Mouse (Mus musculus): ENCODE data around the gene Ppp3cb. TPM values are rescaled to one million over a fixed set of nuclear protein-coding genes. Genes with fewer than 3 reads are reported as not detected.
A peak's percentile ranks its signal among the peaks of the same experiment; 100 is the strongest.

The Ppp3cb gene
- total RNA-seq, 2 experiments from 2014 or later: 267 to 280 TPM

DNA sequence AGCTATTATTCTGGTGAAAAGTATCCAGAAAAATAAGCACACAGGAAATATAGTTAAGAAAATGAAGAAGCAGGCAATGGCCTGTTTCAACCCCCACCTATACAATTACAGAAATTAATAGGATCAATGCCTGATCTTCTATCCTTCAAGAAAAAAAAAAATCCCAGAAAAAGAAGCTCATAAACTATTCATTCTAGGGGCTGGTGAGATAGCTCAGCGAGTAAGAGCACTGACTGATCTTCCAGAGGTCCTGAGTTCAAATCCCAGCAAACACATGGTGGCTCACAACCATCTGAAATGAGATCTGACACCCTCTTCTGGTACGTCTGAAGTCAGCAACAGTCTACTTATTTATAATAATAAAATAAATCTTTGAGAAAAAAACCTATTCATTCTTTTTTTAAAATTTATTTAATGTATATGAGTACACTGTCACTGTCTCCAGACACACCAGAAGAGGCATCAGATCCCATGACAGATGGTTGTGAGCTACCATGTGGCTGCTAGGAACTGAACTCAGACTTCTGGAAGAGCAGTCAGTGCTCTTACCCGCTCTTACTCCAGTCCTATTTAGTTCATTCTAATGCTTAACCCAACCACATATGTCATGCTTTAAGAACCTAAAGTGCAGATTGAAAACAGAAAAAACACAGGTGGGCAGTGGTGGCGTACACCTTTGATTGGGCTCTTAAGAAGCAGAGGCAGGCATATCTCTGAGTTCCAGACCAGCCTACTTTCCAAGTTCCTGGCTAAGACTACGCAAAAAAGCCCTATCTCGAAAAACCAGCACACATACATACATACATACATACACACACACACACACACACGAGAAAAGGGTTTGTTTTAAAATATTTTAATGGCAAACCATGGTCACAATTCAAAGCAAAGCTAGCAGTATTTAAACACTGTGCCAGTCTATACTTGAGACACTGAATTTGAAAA, 1.6 kb downstream of the Ppp3cb start:
- intact Hi-C loops (cut with DNase I): loop anchor here (5.0 kb wide), 1 partner anchor 142 kb away; no protein-coding TSS in a partner anchor
- no peak for DNase-seq (ENCODE audit: extremely low spot score in 1 of 2, low spot score in 2 of 2)
- Histone ChIP-seq H3K27ac (no peak overlapping the region), H3K4me3 (peak overlapping the region; percentile 70)
- no peak for TF ChIP-seq CTCF (IDR thresholded peaks at IDR 0.05)

DNA sequence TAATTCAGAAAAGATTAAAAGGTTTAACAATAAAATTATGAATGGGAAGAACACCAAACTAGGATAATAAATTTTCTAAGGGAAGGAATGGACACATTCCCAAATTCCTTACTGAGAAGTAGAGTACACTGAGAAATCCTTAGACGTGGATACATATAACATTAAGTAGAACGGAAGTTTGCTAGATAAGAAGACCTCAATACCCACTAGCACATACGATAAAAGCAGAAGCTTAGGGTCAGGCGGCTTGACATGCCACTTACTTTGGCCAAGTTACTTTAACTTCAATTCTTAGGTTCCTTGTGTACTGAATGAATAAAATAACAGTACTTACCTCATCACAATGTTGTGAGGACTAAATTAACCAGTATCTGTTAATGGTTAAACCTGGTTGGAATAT, 16.7 kb downstream of the Ppp3cb start:
- no peak for DNase-seq (ENCODE audit: extremely low spot score in 1 of 2, low spot score in 2 of 2)
- no peak for TF ChIP-seq CTCF (IDR thresholded peaks at IDR 0.05)
- Histone ChIP-seq H3K4me3 (no peak overlapping the region), H3K27ac (no peak overlapping the region)
- intact Hi-C loops (cut with DNase I): no loop called here

DNA sequence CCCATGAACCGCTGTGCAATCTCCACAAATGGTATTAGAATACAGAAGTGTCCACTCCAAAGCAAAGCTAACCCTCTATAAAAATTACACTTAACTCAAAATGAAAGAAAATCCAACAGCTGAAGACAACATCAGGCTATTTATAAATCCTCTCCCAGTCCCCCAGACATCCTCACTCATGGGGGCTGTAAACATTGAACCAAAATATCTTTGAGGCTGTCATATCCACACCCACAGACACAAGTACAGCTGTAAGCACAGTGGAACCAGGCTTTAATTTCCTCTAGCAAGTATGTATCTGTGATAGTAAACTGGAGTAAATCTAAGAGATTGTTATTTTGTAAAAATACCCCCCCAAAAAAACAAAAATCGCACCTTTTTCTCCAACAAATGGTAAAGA, 26.2 kb downstream of the Ppp3cb start:
- Histone ChIP-seq H3K4me3 (no peak overlapping the region), H3K27ac (no peak overlapping the region)
- no peak for DNase-seq (ENCODE audit: extremely low spot score in 1 of 2, low spot score in 2 of 2)
- no peak for TF ChIP-seq CTCF (IDR thresholded peaks at IDR 0.05)
- intact Hi-C loops (cut with DNase I): no loop called here

DNA sequence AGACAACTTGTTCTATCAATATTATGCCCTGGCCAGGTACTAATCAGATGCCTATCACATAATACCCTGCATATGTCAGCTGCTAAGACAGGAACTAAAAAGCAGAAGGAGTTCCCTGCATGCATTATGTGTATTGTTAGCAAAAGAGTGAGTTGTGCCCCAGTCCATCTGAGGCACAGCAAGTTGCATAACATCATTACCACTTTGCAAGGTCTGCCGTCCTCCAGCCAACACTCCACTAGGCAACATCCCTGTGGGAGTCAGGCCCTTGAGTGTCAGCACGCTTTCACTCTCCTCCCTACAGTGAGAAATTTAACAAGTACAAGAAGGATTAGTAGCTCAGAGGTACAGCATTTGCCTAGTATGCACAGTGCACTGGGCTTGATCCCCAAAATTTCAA, 37.9 kb downstream of the Ppp3cb start:
- intact Hi-C loops (cut with DNase I): no loop called here
- Histone ChIP-seq H3K4me3 (no peak overlapping the region), H3K27ac (no peak overlapping the region)
- TF ChIP-seq CTCF (IDR thresholded peaks at IDR 0.05): no peak
- DNase-seq (ENCODE audit: extremely low spot score in 1 of 2, low spot score in 2 of 2): no peak

DNA sequence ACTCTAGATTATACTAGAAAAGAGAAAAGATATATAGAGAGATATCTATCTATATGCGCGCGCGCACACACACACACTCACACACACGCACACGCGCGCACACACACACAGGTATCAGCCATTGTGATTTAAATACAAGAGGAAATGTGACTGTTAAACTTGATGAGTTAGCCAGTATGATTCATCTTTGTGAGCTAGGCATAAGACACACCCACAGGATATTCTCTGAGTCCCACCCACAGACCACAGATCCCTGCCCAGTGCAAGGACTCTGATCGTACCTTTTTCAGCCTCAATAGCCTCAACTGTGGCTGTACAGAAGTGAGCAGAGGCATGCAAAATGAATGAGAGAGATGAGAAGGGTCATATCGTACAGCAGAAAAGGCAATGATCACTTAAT, 43.4 kb downstream of the Ppp3cb start:
- intact Hi-C loops (cut with DNase I): no loop called here
- TF ChIP-seq CTCF (IDR thresholded peaks at IDR 0.05): no peak
- no peak overlapping the region for H3K27ac ChIP-seq
- H3K4me3 ChIP-seq: no peak overlapping the region
- no peak for DNase-seq (ENCODE audit: extremely low spot score in 1 of 2, low spot score in 2 of 2)

DNA sequence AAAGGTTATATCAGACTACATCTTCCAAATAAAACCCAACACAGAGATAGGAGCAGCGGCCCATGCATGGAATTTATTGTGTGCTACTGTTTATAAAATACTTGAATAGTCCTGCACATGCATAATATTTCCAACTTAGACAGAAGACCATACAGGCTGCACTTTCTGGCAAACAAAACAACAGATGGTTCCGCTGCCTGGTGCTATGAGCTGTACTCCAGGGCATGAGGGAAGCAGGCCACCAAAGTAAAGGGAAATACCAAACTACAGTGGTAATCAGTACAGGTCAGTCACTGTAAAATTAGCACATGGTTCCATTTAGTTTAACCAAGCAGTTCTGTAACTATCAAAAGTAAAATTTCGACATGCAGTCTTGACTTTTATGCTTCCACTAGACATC, 46.4 kb downstream of the Ppp3cb start:
- intact Hi-C loops (cut with DNase I): no loop called here
- H3K4me3 ChIP-seq: no peak overlapping the region
- DNase-seq (ENCODE audit: extremely low spot score in 1 of 2, low spot score in 2 of 2): no peak
- TF ChIP-seq CTCF (IDR thresholded peaks at IDR 0.05): no peak
- H3K27ac ChIP-seq: no peak overlapping the region

DNA sequence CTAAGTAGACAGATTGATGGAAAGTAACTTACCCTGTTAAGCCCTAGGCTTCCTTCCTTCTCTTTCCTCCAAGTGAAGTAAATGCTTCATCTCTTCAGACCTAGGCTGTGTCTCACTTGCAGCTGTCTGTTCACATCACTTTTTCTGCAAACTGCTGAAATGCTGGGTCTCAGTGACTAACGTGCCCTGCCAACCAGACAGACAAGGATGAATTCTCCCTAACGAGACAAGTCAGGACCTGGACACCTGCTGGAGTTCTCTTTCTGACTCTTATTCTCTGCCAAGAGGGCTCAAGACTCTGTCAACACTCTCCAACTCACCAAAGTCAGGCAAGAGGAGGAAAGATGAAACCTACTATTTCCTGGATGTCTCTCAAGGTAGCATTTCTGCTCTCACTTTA, 49.8 kb downstream of the Ppp3cb start, which contains the start of gene Mss51:
Mss51 (minus strand) TSS at position 299 of the 400 bp plus-strand sequence.
- no peak for DNase-seq (ENCODE audit: extremely low spot score in 1 of 2, low spot score in 2 of 2)
- no peak for TF ChIP-seq CTCF (IDR thresholded peaks at IDR 0.05)
- Histone ChIP-seq H3K27ac (no peak within 1 kb of the TSS), H3K4me3 (no peak within 1 kb of the TSS)
- intact Hi-C loops (cut with DNase I): no loop called here

DNA sequence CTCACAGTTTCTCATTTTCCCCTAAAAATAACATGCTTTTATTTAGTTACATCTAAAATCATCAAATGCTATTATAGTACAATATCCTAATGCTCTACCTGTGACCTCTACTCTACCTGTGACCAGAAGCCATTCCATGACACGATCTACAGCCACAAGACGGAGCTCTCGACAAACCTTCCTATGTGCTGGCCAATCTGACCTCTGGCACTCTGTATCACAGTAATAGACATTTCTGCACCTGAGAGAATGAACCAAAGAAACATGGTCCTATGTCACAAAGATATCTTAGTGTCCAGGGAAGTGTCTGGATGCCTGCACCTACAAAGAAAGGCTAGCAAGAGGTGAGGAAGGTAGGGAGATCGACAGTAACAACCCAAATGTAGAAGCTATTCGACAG, 60.3 kb downstream of the Ppp3cb start:
- no peak for DNase-seq (ENCODE audit: extremely low spot score in 1 of 2, low spot score in 2 of 2)
- H3K27ac ChIP-seq: no peak overlapping the region
- H3K4me3 ChIP-seq: no peak overlapping the region
- intact Hi-C loops (cut with DNase I): no loop called here
- TF ChIP-seq CTCF (IDR thresholded peaks at IDR 0.05): no peak

DNA sequence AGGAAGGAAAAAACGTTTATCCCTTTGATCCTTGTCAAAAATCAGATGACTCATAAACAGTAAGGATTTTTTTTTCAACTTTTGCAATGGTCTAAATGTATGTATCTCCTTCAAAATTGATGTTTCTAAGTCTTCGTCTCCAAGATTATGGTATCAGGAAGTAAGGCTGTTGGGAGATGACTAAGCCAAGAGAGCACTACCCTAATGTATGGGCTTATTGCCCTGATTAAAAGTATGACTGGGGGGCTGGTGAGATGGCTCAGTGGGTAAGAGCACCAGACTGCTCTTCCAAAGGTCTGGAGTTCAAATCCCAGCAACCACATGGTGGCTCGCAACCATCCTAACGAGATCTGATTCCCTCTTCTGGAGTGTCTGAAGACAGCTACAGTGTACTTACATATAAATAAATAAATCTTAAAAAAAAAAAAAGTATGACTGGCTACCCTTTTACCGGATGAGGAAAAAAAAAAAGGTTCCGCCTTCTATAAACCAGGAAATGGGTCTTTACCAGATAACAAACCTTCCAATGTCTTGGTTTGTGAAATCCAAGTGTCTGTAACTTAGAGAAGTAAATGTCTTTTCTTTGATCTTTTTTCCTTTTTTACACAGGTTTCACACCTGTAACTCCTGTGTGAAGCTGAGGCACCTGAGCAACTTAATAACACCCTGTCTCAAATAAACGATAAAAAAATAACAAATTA, 64.2 kb downstream of the Ppp3cb start:
- H3K27ac ChIP-seq: no peak overlapping the region
- H3K4me3 ChIP-seq: no peak overlapping the region
- no peak for DNase-seq (ENCODE audit: extremely low spot score in 1 of 2, low spot score in 2 of 2)
- intact Hi-C loops (cut with DNase I): no loop called here
- TF ChIP-seq CTCF (IDR thresholded peaks at IDR 0.05): no peak

DNA sequence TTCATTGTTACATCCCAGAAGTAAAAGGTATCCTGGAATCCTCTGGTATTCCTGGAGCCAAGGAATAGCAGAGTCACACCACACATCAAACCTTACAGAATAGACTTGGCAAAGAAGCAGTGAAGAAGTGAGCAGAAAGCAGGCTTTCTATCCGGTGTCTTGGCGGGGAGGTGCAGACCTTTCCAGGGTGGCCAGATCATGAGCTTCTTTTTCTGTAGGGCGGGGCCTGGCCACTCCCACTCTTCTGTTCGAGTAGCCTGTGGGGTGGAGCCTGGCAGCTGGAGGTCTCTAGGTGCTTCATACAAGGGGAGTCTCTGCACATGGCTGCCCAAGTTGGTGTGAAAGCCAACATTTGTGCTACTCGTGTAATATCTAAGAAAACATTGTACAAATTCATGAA, 65.2 kb downstream of the Ppp3cb start:
- no peak overlapping the region for H3K27ac ChIP-seq
- DNase-seq (ENCODE audit: extremely low spot score in 1 of 2, low spot score in 2 of 2): no peak
- intact Hi-C loops (cut with DNase I): no loop called here
- TF ChIP-seq CTCF (IDR thresholded peaks at IDR 0.05): no peak
- H3K4me3 ChIP-seq: no peak overlapping the region

DNA sequence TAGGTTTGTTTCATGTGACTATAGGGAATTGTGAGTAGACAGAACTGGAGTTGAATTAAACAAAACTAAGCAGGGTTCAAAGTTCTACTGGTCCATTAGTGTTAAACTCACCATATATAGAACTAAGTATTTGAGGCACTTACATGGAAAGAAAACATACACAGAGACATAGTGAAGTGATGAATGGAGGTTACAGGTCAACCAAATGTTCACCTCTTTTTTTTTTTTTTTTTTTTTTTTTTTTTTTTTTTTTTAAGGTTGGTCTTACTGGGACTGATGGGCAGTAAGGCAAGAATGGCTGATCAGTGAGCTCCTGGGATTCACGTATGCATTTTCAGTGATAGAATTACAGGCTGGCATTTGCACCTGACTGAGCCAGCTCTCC, 66.2 kb downstream of the Ppp3cb start:
- Histone ChIP-seq H3K4me3 (peak overlapping the region; percentile 61), H3K27ac (peak overlapping the region; percentile 79; the same call in 1 of the 2 replicates)
- no peak for DNase-seq (ENCODE audit: extremely low spot score in 1 of 2, low spot score in 2 of 2)
- no peak for TF ChIP-seq CTCF (IDR thresholded peaks at IDR 0.05)
- intact Hi-C loops (cut with DNase I): no loop called here

Data from left cerebral cortex, adult 2 months (tissue).